Mouse (Mus musculus) hindbrain, embryonic 11.5 days (tissue): ENCODE data around the gene Zfp386. TPM values are rescaled to one million over a fixed set of nuclear protein-coding genes. Genes with fewer than 3 reads are reported as not detected.

ENCODE experiments used
- ATAC-seq: fragments of 200-750 bp; cut with Nextera tagmentation; 2 replicates; pipeline ENCODE4 v1.8.0; 2017; ENCODE audit warnings: mild to moderate bottlenecking, moderate TSS enrichment, moderate library complexity; ENCODE audit not compliant: low FRiP score
- DNase-seq: peaks from one replicate; pipeline ENCODE4 v3.0.0-alpha.2; 2015; ENCODE audit warnings: low spot score
- H3K27ac ChIP-seq: fragments of 300-500 bp; sonication (generic); 2 replicates; pipeline ENCODE4 v1.5.1; 2014; ENCODE audit warnings: mild to moderate bottlenecking, low read depth, low read length
- H3K27me3 ChIP-seq: fragments of 300-500 bp; sonication (generic); 2 replicates; pipeline ENCODE4 v1.6.1; 2014; ENCODE audit warnings: mild to moderate bottlenecking, low read length, moderate library complexity, mixed read lengths; ENCODE audit not compliant: control insufficient read depth, insufficient read depth
- H3K36me3 ChIP-seq: fragments of 300-500 bp; sonication (generic); 2 replicates; pipeline ENCODE4 v1.6.1; 2014; ENCODE audit warnings: mild to moderate bottlenecking, low read length, moderate library complexity, mixed read lengths; ENCODE audit not compliant: control insufficient read depth, insufficient read depth
- H3K4me1 ChIP-seq: fragments of 300-500 bp; sonication (generic); replicated peaks from 2 replicates; pipeline ENCODE4 v1.6.1; 2014; ENCODE audit warnings: low read length, mixed read lengths; ENCODE audit not compliant: control insufficient read depth, insufficient read depth
- H3K4me2 ChIP-seq: fragments of 300-500 bp; sonication (generic); replicated peaks from 2 replicates; pipeline ENCODE4 v1.6.1; 2014; ENCODE audit warnings: mild to moderate bottlenecking, low read depth, low read length
- H3K4me3 ChIP-seq: fragments of 300-500 bp; sonication (generic); 2 replicates; pipeline ENCODE4 v1.5.1; 2014; ENCODE audit warnings: low read depth, low read length
- H3K9ac ChIP-seq: fragments of 300-500 bp; sonication (generic); 2 replicates; pipeline ENCODE4 v1.6.1; 2014; ENCODE audit warnings: low read depth, low read length
- H3K9me3 ChIP-seq: fragments of 300-500 bp; sonication (generic); 2 replicates; pipeline ENCODE4 v1.6.1; 2016; ENCODE audit warnings: low read length; ENCODE audit not compliant: control insufficient read depth
- WGBS: fragments of 180-500 bp; shearing (Covaris S2); extraction: QIAGEN DNeasy Blood & Tissue Kit; methylation state at CpG from one replicate; pipeline ENCODE4 v1.1.7; 2014; 5-methylcytosine and 5-hydroxymethylcytosine counted together
- polyA plus RNA-seq: library from polyadenylated mRNA; unstranded; fragments of >200 nt; fragmentation: Nextera tagmentation; extraction: Ambion mirVana; gene quantifications from 2 replicates; pipeline ENCODE4 v1.2.1, GENCODE M21; 2014

Zfp386 gene
- polyA plus RNA-seq, 1 experiment from 2014 or later, result 70.8 TPM

DNA sequence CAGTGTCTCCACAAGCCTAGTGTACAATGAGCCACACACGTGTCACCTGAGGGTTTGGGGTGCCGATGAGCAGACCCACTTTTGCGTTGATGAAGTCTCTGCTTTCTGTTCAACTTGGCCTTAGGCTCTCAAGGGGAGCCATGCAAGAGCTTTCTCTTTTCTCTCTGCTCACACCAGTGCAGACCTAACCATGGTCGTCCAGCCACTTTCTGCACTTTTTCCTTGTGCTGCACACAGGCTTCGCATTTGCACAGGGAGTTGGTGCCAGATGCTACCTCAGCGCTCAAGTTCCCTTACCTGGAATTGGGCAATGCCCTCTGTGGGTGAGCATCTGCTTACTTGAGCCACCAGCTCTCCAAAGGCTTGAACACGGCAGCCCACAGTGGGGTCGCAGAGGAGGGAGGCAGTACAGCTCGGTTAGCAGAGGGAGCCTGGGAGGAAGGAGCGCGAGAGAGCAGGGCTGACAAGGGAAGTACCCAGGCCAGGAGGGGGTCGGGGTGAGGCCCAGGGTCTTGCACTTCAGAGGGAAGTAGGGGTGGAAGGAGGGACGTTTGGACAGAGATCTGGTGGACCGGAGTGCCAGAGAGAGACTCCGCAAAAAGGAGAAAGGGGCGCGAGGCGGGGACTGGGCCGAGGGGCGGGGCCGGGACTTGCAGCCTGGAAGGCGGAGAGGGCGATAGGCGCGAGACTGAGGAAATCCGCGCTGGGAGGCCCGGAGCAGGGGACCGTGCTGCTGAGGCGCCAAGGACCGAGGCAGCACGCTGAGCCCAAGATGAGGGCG lies 29.7 kb downstream of the Zfp386 start, which contains the start of gene Vipr2:
Vipr2 (plus strand) TSS at position 653 of the 781 bp plus-strand sequence.
- peaks cover 3% of the 10 kb centered on the region; the same call in 1 of the 2 replicates for H3K27me3 ChIP-seq
- WGBS, result 6% methylated on average over 33 of the region's 33 CpGs
- H3K36me3 ChIP-seq, result no peaks in the 10 kb centered on the region
- H3K4me1 ChIP-seq, result no peaks in the 10 kb centered on the region
- H3K4me2 ChIP-seq, result peak within 1 kb of the TSS; percentile 91
- peak within 1 kb of the TSS; percentile 54 for H3K4me3 ChIP-seq
- ATAC-seq (peak; percentile 94), DNase-seq (peak; percentile 79)
- H3K27ac ChIP-seq, result no peak within 1 kb of the TSS
- H3K9me3 ChIP-seq, result no peaks in the 10 kb centered on the region
- H3K9ac ChIP-seq, result peak within 1 kb of the TSS; percentile 67

DNA sequence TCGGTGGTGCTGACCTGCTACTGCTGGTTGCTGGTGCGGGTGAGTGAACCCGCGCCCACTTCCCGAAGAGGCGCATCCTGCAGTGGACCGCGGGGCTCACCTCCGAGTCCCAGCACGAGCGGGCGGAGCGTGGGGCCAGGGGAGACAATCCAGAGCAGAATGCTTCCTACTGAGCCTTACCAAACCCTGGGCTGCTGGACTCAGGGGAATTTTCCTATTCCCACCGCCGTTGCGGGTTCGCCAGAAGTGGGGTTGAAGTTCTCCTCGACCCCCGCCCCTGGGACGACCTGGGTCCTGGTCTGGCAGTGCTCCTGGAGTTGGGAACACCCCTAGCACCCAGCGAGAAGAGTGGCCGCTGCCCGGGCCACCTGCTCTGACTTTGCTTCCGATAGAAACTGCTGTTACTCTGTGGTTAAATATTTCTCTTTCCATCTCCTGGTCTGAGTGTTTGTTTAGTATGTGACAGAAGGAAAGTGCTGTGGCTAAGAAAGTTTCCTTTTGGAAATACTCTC lies 30.4 kb downstream of the Zfp386 start:
- Histone ChIP-seq H3K36me3 (no peaks in the 10 kb centered on the region), H3K4me1 (no peaks in the 10 kb centered on the region), H3K4me2 (peak overlapping the region; percentile 91), H3K9me3 (no peaks in the 10 kb centered on the region), H3K27ac (no peak overlapping the region), H3K4me3 (peak overlapping the region; percentile 54), H3K27me3 (peaks cover 3% of the 10 kb centered on the region; the same call in 1 of the 2 replicates), H3K9ac (peak overlapping the region; percentile 67)
- peak; percentile 84 for ATAC-seq
- under 1% methylated on average over 24 of the region's 24 CpGs for WGBS
- DNase-seq, result no peak

DNA sequence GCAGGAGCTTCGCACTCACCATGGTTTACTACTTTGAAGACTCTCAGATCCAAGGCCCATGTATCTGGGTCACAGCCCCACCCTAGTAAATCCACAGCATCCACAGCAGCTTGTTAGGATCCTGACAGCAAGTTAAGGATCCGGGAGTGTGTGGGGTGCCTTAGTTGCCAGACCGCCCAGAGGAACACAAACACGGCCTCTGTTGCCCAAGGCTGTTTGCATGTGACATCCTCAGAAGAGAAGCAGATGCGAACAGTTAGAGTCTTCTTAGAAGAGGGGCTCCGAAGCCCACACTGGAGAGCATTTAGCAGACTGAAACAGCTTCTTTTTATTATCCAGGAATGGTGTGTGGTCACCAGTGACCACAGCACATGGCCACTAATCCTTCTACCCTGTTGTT lies 35.6 kb downstream of the Zfp386 start:
- Histone ChIP-seq H3K4me3 (no peak overlapping the region), H3K4me2 (no peak overlapping the region), H3K27me3 (no peaks in the 10 kb centered on the region; the same call in 1 of the 2 replicates), H3K36me3 (no peaks in the 10 kb centered on the region), H3K9me3 (no peaks in the 10 kb centered on the region), H3K27ac (no peak overlapping the region), H3K4me1 (no peaks in the 10 kb centered on the region), H3K9ac (no peak overlapping the region)
- DNase-seq, result no peak
- no peak for ATAC-seq
- 78% methylated on average over 6 of the region's 6 CpGs for WGBS

DNA sequence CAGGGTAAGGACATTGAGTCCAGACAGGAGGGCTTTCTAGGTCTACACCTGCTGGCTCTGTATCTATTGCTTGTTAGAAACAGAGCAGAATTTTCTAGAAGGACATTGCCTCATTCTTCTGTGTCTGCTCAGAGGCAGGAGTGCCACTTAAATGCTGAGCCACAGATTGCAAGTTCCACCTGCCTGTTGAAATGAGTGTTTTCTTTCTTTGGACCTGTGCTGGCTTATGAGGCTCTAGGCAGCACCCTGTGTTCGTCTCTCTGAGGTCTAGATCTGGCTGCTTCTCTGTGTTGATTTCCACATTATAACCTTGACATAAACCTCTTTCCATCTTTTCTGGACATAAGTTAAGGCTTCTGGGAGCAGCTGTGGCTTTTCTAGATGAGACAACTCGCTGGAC lies 36.8 kb downstream of the Zfp386 start:
- DNase-seq (no peak), ATAC-seq (no peak)
- no peak overlapping the region for H3K4me3 ChIP-seq
- H3K4me2 ChIP-seq, result no peak overlapping the region
- no peak overlapping the region for H3K27ac ChIP-seq
- 76% methylated on average over 2 of the region's 2 CpGs for WGBS
- H3K27me3 ChIP-seq, result no peaks in the 10 kb centered on the region
- no peaks in the 10 kb centered on the region for H3K4me1 ChIP-seq
- H3K9ac ChIP-seq, result no peak overlapping the region
- no peaks in the 10 kb centered on the region for H3K36me3 ChIP-seq
- no peaks in the 10 kb centered on the region for H3K9me3 ChIP-seq

DNA sequence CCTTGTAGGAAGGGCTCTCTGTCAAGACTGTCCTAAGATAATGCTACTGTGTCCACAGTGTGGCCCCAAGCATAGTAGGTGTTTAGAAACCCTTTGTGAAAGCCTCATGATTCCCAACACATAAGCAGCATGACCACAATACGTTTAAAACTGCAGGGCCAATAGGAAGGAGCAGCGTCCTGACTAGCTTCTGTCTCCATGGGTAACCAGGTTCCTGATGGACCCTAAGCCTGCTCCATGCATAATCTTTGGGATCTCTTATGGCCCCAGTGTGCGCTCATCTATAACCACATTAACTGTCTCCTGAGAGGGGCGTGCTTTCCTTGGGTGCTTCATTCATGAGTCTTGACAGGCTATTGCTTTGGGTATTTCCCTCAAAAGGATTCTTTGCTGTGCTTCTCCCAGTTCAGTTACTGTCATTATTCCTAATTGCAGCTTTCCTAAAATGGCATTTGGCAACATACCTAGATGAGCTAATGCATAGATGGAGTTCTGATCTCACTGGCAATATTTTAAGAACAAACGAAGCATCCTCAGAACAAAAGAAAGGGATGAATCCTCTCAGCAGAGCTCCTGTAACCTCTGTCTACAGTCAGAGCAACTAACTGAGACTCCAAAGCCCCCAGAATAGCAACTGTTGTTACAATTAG lies 39.6 kb downstream of the Zfp386 start:
- no peaks in the 10 kb centered on the region for H3K36me3 ChIP-seq
- H3K9ac ChIP-seq, result no peak overlapping the region
- no peak overlapping the region for H3K4me2 ChIP-seq
- no peak overlapping the region for H3K4me3 ChIP-seq
- DNase-seq (no peak), ATAC-seq (no peak)
- H3K4me1 ChIP-seq, result no peaks in the 10 kb centered on the region
- WGBS, result 87% methylated on average over 5 of the region's 5 CpGs
- no peaks in the 10 kb centered on the region for H3K9me3 ChIP-seq
- no peaks in the 10 kb centered on the region for H3K27me3 ChIP-seq
- H3K27ac ChIP-seq, result no peak overlapping the region

DNA sequence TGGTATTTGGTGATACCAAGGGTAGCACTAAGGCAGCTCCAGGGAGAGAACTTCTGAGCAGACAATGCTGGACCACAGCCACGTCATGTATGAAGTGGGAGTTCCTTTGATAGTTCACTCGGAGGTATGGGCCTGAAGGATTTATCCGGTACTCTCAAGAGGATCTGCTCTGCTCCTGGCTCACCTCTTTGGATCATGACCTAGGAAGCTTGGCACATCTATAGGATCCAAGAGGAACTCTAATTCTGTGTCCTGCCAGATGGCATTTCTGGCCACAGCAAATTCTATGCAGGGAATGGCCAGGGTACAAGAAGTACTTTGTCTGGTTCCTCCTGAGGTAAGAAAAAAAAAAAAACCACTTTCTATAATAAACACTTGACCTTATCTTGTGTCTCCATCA lies 42.3 kb downstream of the Zfp386 start:
- Histone ChIP-seq H3K36me3 (no peaks in the 10 kb centered on the region), H3K4me1 (no peaks in the 10 kb centered on the region), H3K27ac (no peak overlapping the region), H3K4me3 (no peak overlapping the region), H3K9me3 (no peaks in the 10 kb centered on the region), H3K4me2 (no peak overlapping the region), H3K27me3 (no peaks in the 10 kb centered on the region), H3K9ac (no peak overlapping the region)
- ATAC-seq, result no peak
- 87% methylated on average over 3 of the region's 3 CpGs for WGBS
- DNase-seq, result no peak

DNA sequence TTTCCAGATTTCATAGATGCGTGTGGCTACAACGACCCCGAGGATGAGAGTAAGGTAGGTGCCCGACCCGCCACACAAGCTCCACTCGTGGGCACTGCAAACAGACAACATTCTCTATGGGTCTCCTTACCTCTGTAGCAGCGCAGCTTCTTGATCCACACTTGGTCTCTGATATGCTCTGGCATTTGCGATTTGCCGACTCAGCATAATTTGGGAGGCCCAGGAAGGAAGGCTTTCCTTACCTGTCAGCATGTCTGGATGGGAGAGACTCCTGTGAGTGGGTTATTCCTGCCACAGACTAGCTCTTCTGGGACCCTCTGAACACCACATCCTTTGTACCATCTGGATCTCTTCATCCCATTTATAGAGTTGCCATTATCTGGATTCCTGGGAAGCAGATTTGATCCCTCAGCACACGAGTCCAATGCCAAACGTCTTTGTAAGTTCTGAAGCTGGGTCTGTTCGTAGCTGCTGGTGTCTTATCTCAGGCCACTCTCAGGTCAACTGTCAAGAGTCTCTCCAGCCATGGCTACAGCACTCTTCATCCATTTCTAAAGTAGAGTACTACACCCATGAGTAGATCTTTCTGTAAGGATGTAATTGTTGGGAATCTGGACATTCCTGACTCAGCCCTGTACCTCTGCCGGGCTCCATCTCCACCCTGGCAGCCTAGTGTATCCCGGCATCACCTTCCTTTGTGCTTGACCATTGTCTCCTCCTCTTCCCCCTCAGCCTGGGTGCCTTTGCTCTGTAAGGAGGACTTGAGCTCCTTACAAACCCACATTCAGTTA lies 47.4 kb downstream of the Zfp386 start:
- no peaks in the 10 kb centered on the region for H3K9me3 ChIP-seq
- no peak overlapping the region for H3K4me2 ChIP-seq
- DNase-seq (no peak), ATAC-seq (no peak)
- H3K27me3 ChIP-seq, result no peaks in the 10 kb centered on the region
- H3K36me3 ChIP-seq, result no peaks in the 10 kb centered on the region
- H3K4me1 ChIP-seq, result no peaks in the 10 kb centered on the region
- no peak overlapping the region for H3K9ac ChIP-seq
- 90% methylated on average over 14 of the region's 14 CpGs for WGBS
- no peak overlapping the region for H3K4me3 ChIP-seq
- no peak overlapping the region for H3K27ac ChIP-seq

DNA sequence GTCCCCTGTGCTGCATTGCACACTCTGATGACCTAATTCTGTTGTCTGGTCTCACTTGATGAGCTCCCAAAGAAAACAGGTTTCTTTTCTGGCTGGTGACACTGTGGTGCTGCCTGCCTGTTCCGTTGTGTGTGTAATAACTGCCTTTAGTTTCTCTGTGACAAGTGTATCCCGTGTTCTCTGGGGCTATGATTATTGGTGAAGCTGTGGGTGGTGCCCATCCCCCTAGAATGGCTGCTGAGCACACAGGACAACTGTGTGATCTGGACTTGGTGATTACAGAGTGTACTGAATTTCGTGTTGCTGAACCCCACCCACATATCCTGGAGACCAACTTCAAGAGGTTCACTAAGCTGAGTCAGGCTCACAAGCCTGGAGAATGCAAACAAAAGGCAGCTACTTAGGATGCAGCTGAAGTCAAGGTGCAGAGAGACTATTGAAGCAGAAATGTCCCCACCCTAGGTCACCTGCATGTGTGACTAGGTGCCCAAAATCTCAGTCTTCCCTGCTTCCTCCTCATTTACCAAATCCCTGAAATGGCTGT lies 48.9 kb downstream of the Zfp386 start:
- Histone ChIP-seq H3K36me3 (no peaks in the 10 kb centered on the region), H3K4me2 (no peak overlapping the region), H3K27me3 (no peaks in the 10 kb centered on the region), H3K9me3 (no peaks in the 10 kb centered on the region), H3K4me1 (no peaks in the 10 kb centered on the region), H3K4me3 (no peak overlapping the region), H3K9ac (no peak overlapping the region), H3K27ac (no peak overlapping the region)
- no peak for DNase-seq
- no peak for ATAC-seq
- WGBS, result 71% methylated on average over 3 of the region's 3 CpGs
